Mouse (Mus musculus) heart, postnatal 10 days (tissue): ENCODE data around the gene Pira2. TPM values are rescaled to one million over a fixed set of nuclear protein-coding genes. Genes with fewer than 3 reads are reported as not detected.
"Not testable (repeated sequence)": the region's sequence is repeated elsewhere in the genome, so short reads cannot be mapped to it uniquely, and the experiment has no call there.

ENCODE experiments used
- DNase-seq, 2 experiments: peaks; one replicate each; pipeline ENCODE4 v3.0.0; 2021
- intact Hi-C: fragments of 180-260 bp; cut with DNase I; formaldehyde crosslinking; loops from one replicate; pipeline ENCODE4 v1.15.1; 2025
- total RNA-seq, 2 experiments: library from RNA; stranded (reverse); gene quantifications; 2 replicates each; pipeline ENCODE4 v1.2.3; 2021

Pira2 gene
- under 1 TPM in 1 of 2 experiments, not detected in 1; 0.19 TPM for total RNA-seq

GRCm38 (mm10) chr7:3844951-3845350 is at the start of gene Pira2:
TSS of gene Pira2 (minus strand) at chr7:3845051.
- intact Hi-C loops, DNase-seq: not testable (repeated sequence)

GRCm38 (mm10) chr7:3875032-3875431 is 30.2 kb upstream of the Pira2 start:
- DNase-seq, intact Hi-C loops: not testable (repeated sequence)

- intact Hi-C loops, DNase-seq: not testable (repeated sequence)
Measured at GRCm38 (mm10) chr7:3837854-3838253, 7.0 kb downstream of the Pira2 start.

GRCm38 (mm10) chr7:3830633-3831032 is 14.2 kb downstream of the Pira2 start:
- intact Hi-C loops, DNase-seq: not testable (repeated sequence)

- DNase-seq, intact Hi-C loops: not testable (repeated sequence)
Measured at GRCm38 (mm10) chr7:3825599-3825998, 19.3 kb downstream of the Pira2 start, which contains the start of gene Gm15448. TSS of gene Gm15448 (minus strand) at chr7:3825687.

- intact Hi-C loops, result loop anchor here (10.0 kb wide), 1 partner anchor 93 kb away; no protein-coding TSS in a partner anchor
- peak in 1 of 2 experiments; percentile 20 for DNase-seq
Measured at GRCm38 (mm10) chr7:3811912-3812311, 32.9 kb downstream of the Pira2 start.

GRCm38 (mm10) chr7:3802935-3803334 is 41.9 kb downstream of the Pira2 start:
- DNase-seq, intact Hi-C loops: not testable (repeated sequence)

- intact Hi-C loops, result not testable (repeated sequence)
Measured at GRCm38 (mm10) chr7:3799940-3800339, 44.9 kb downstream of the Pira2 start.

GRCm38 (mm10) chr7:3796286-3796685 is 48.6 kb downstream of the Pira2 start:
- DNase-seq, intact Hi-C loops: not testable (repeated sequence)

More at GRCm38 (mm10) chr7:3799940-3800339, 44.9 kb downstream of the Pira2 start:
- not testable (repeated sequence) for DNase-seq

Other genes with a start within 250 kb of the Pira2 start
- under 1 TPM; 0.24 to 0.27 TPM for gene Oscar, start 228.9 kb downstream of the Pira2 start, total RNA-seq
- 1,000 to 10,000 TPM; 1,653 to 1,740 TPM for gene Ndufa3, start 227.7 kb downstream of the Pira2 start, total RNA-seq
- 10 to 100 TPM; 20.3 to 29.9 TPM for gene Tfpt, start 215.1 kb downstream of the Pira2 start, total RNA-seq
- 10 to 100 TPM; 33.1 to 33.4 TPM for gene Prpf31, start 215.1 kb downstream of the Pira2 start, total RNA-seq
- gene Cnot3, start 199.8 kb downstream of the Pira2 start, total RNA-seq, result 10 to 100 TPM; 36.4 to 40.0 TPM
- gene Leng1, start 179.2 kb downstream of the Pira2 start, total RNA-seq, result 10 to 100 TPM in 1 of 2 experiments, 1 to 10 TPM in 1; 6.7 to 10.4 TPM
- 1 to 10 TPM; 1.5 to 2.1 TPM for gene Tmc4, start 167.5 kb downstream of the Pira2 start, total RNA-seq
- gene Tsen34, start 152.2 kb downstream of the Pira2 start, total RNA-seq, result 100 to 1,000 TPM; 106 to 107 TPM
- 10 to 100 TPM; 25.7 to 28.9 TPM for gene Mboat7, start 151.5 kb downstream of the Pira2 start, total RNA-seq
- 100 to 1,000 TPM; 812 to 873 TPM for gene Rps9, start 141.1 kb downstream of the Pira2 start, total RNA-seq
- gene Pirb, start 124.7 kb downstream of the Pira2 start, total RNA-seq, result 1 to 10 TPM in 1 of 2 experiments, under 1 TPM in 1; 0.67 to 1.4 TPM
- gene Gm15448, start 19.4 kb downstream of the Pira2 start, total RNA-seq, result under 1 TPM in 1 of 2 experiments, not detected in 1; 0.24 TPM
- under 1 TPM in 1 of 2 experiments, not detected in 1; 0.14 TPM for gene Gm14548, start 53.1 kb upstream of the Pira2 start, total RNA-seq
- gene Lilra6, start 70.5 kb upstream of the Pira2 start, total RNA-seq, result under 1 TPM; 0.12 TPM
- gene Lair1, start 218.2 kb upstream of the Pira2 start, total RNA-seq, result under 1 TPM; 0.22 TPM